Mouse (Mus musculus): ENCODE data around the gene Tob2.
A peak's percentile ranks its signal among the peaks of the same experiment; 100 is the strongest.

The Tob2 gene

GRCm38 (mm10) chr15:81836966-81837920 is 21.4 kb downstream of the Tob2 start:
- no peaks in the 10 kb centered on the region for H3K27me3 ChIP-seq (ENCODE audit: control insufficient read depth, insufficient read depth, low read length, poor library complexity, severe bottlenecking)
- no peaks in the 10 kb centered on the region for H3K36me3 ChIP-seq (ENCODE audit: control insufficient read depth, insufficient read depth, low read length, poor library complexity, severe bottlenecking)
- no peak for DNase-seq (ENCODE audit: low read depth, low spot score)

GRCm38 (mm10) chr15:81836124-81836821 is 22.3 kb downstream of the Tob2 start:
- no peak for DNase-seq (ENCODE audit: low read depth, low spot score)

GRCm38 (mm10) chr15:81835007-81835880 is 23.4 kb downstream of the Tob2 start:
- no peaks in the 10 kb centered on the region for H3K36me3 ChIP-seq (ENCODE audit: control insufficient read depth, insufficient read depth, low read length, poor library complexity, severe bottlenecking)
- no peak for DNase-seq (ENCODE audit: low read depth, low spot score)
- no peaks in the 10 kb centered on the region for H3K27me3 ChIP-seq (ENCODE audit: control insufficient read depth, insufficient read depth, low read length, poor library complexity, severe bottlenecking)

More at GRCm38 (mm10) chr15:81836124-81836821, 22.3 kb downstream of the Tob2 start:
- Histone ChIP-seq H3K27me3 (ENCODE audit: control insufficient read depth, insufficient read depth, low read length, poor library complexity, severe bottlenecking) (no peaks in the 10 kb centered on the region), H3K36me3 (ENCODE audit: control insufficient read depth, insufficient read depth, low read length, poor library complexity, severe bottlenecking) (no peaks in the 10 kb centered on the region)

- no peak for DNase-seq (ENCODE audit: low read depth, low spot score)
- Histone ChIP-seq H3K36me3 (ENCODE audit: control insufficient read depth, insufficient read depth, low read length, poor library complexity, severe bottlenecking) (no peaks in the 10 kb centered on the region), H3K27me3 (ENCODE audit: control insufficient read depth, insufficient read depth, low read length, poor library complexity, severe bottlenecking) (no peaks in the 10 kb centered on the region)
Observed at GRCm38 (mm10) chr15:81834171-81834841, 24.3 kb downstream of the Tob2 start.

- 0 out of 2 replicates have a peak, but pooled peaks cover under 1% of the 10 kb centered on the region for H3K36me3 ChIP-seq (ENCODE audit: control insufficient read depth, insufficient read depth, low read length, poor library complexity, severe bottlenecking)
- DNase-seq (ENCODE audit: low read depth, low spot score), result no peak
- H3K27me3 ChIP-seq (ENCODE audit: control insufficient read depth, insufficient read depth, low read length, poor library complexity, severe bottlenecking), result no peaks in the 10 kb centered on the region; the same call in 1 of the 2 replicates
Observed at GRCm38 (mm10) chr15:81833481-81833880, 25.1 kb downstream of the Tob2 start.

GRCm38 (mm10) chr15:81832219-81832618 is 26.4 kb downstream of the Tob2 start:
- Histone ChIP-seq H3K36me3 (ENCODE audit: control insufficient read depth, insufficient read depth, low read length, poor library complexity, severe bottlenecking) (0 out of 2 replicates have a peak, but pooled peaks cover 4% of the 10 kb centered on the region), H3K27me3 (ENCODE audit: control insufficient read depth, insufficient read depth, low read length, poor library complexity, severe bottlenecking) (no peaks in the 10 kb centered on the region; the same call in 1 of the 2 replicates)
- DNase-seq (ENCODE audit: low read depth, low spot score), result no peak

GRCm38 (mm10) chr15:81831136-81831825 is 27.3 kb downstream of the Tob2 start:
- no peaks in the 10 kb centered on the region; the same call in 1 of the 2 replicates for H3K27me3 ChIP-seq (ENCODE audit: control insufficient read depth, insufficient read depth, low read length, poor library complexity, severe bottlenecking)
- 0 out of 2 replicates have a peak, but pooled peaks cover 5% of the 10 kb centered on the region for H3K36me3 ChIP-seq (ENCODE audit: control insufficient read depth, insufficient read depth, low read length, poor library complexity, severe bottlenecking)
- DNase-seq (ENCODE audit: low read depth, low spot score), result peak; percentile 97

GRCm38 (mm10) chr15:81830530-81830929 is 28.1 kb downstream of the Tob2 start:
- no peaks in the 10 kb centered on the region; the same call in 1 of the 2 replicates for H3K27me3 ChIP-seq (ENCODE audit: control insufficient read depth, insufficient read depth, low read length, poor library complexity, severe bottlenecking)
- H3K36me3 ChIP-seq (ENCODE audit: control insufficient read depth, insufficient read depth, low read length, poor library complexity, severe bottlenecking), result 0 out of 2 replicates have a peak, but pooled peaks cover 8% of the 10 kb centered on the region
- no peak for DNase-seq (ENCODE audit: low read depth, low spot score)

- 0 out of 2 replicates have a peak, but pooled peaks cover 8% of the 10 kb centered on the region for H3K36me3 ChIP-seq (ENCODE audit: control insufficient read depth, insufficient read depth, low read length, poor library complexity, severe bottlenecking)
- no peak for DNase-seq (ENCODE audit: low read depth, low spot score)
- no peaks in the 10 kb centered on the region; the same call in 1 of the 2 replicates for H3K27me3 ChIP-seq (ENCODE audit: control insufficient read depth, insufficient read depth, low read length, poor library complexity, severe bottlenecking)
Observed at GRCm38 (mm10) chr15:81829208-81829580, 29.4 kb downstream of the Tob2 start.

GRCm38 (mm10) chr15:81828426-81829207 is 30.0 kb downstream of the Tob2 start:
- no peak for DNase-seq (ENCODE audit: low read depth, low spot score)
- Histone ChIP-seq H3K36me3 (ENCODE audit: control insufficient read depth, insufficient read depth, low read length, poor library complexity, severe bottlenecking) (0 out of 2 replicates have a peak, but pooled peaks cover 8% of the 10 kb centered on the region), H3K27me3 (ENCODE audit: control insufficient read depth, insufficient read depth, low read length, poor library complexity, severe bottlenecking) (no peaks in the 10 kb centered on the region; the same call in 1 of the 2 replicates)

- Histone ChIP-seq H3K27me3 (ENCODE audit: control insufficient read depth, insufficient read depth, low read length, poor library complexity, severe bottlenecking) (no peaks in the 10 kb centered on the region; the same call in 1 of the 2 replicates), H3K36me3 (ENCODE audit: control insufficient read depth, insufficient read depth, low read length, poor library complexity, severe bottlenecking) (0 out of 2 replicates have a peak, but pooled peaks cover 11% of the 10 kb centered on the region)
- DNase-seq (ENCODE audit: low read depth, low spot score), result no peak
Observed at GRCm38 (mm10) chr15:81824832-81825231, 33.8 kb downstream of the Tob2 start.

GRCm38 (mm10) chr15:81822631-81823030 is 36.0 kb downstream of the Tob2 start:
- H3K36me3 ChIP-seq (ENCODE audit: control insufficient read depth, insufficient read depth, low read length, poor library complexity, severe bottlenecking), result 0 out of 2 replicates have a peak, but pooled peaks cover 9% of the 10 kb centered on the region
- H3K27me3 ChIP-seq (ENCODE audit: control insufficient read depth, insufficient read depth, low read length, poor library complexity, severe bottlenecking), result no peaks in the 10 kb centered on the region
- no peak for DNase-seq (ENCODE audit: low read depth, low spot score)

All from splenic B cell, adult 2 months (primary cell).